Mouse (Mus musculus) CH12.LX (cell line): ENCODE results near the gene Slit2. TPM values are rescaled to one million over a fixed set of nuclear protein-coding genes. Genes with fewer than 3 reads are reported as not detected.

Source experiments
- DNase-seq: peaks from one replicate; pipeline ENCODE4 v3.0.0-alpha.2; 2013; ENCODE audit errors: extremely low read depth
- H3K27ac ChIP-seq: 2 replicates; pipeline ENCODE4 v1.5.1; 2012; ENCODE audit warnings: low read depth, mild to moderate bottlenecking, control low read depth, moderate library complexity; ENCODE audit not compliant: insufficient read depth
- H3K27me3 ChIP-seq: replicated peaks from 2 replicates; pipeline ENCODE3; 2012; ENCODE audit warnings: inconsistent platforms
- H3K36me3 ChIP-seq, 2 experiments: replicated peaks in 1 of 2; 2 replicates each; pipeline versions ENCODE3 to v1.6.1; 2012; ENCODE audit warnings: inconsistent platforms in 1 of 2, low read length in 1 of 2, mild to moderate bottlenecking in 1 of 2, mixed read lengths in 1 of 2, moderate library complexity in 1 of 2; ENCODE audit not compliant: control insufficient read depth in 1 of 2, insufficient read depth in 1 of 2
- H3K4me1 ChIP-seq, 2 experiments: 2 replicates each; pipeline ENCODE4 v1.6.1; 2012; ENCODE audit warnings: inconsistent platforms in 1 of 2, moderate library complexity in 1 of 2; ENCODE audit not compliant: insufficient read depth in 2 of 2, control insufficient read depth in 1 of 2
- H3K4me2 ChIP-seq: 2 replicates; pipeline ENCODE4 v1.6.1; 2012; ENCODE audit warnings: low read depth, mild to moderate bottlenecking, control low read depth; ENCODE audit not compliant: poor library complexity, insufficient read depth, severe bottlenecking
- H3K4me3 ChIP-seq, 3 experiments: fragments of 150-350 bp in 1 of 3; sonication (generic) in 1 of 3; replicated peaks in 1 of 3; 2 replicates each; pipeline versions ENCODE3 to v1.5.1; 2011 to 2012; ENCODE audit warnings: low read depth in 2 of 3, low read length in 2 of 3, mild to moderate bottlenecking in 2 of 3, moderate library complexity in 2 of 3, control low read depth in 1 of 3, improper control_type of control experiment in 1 of 3, inconsistent platforms in 1 of 3, mixed read lengths in 1 of 3; ENCODE audit not compliant: poor library complexity in 1 of 3
- H3K79me2 ChIP-seq: replicated peaks from 2 replicates; pipeline ENCODE4 v1.6.1; 2012; ENCODE audit warnings: mild to moderate bottlenecking, moderate library complexity; ENCODE audit not compliant: control insufficient read depth, poor library complexity, insufficient read depth, severe bottlenecking; ENCODE audit errors: extremely low read depth
- H3K9ac ChIP-seq: 2 replicates; pipeline ENCODE4 v1.6.1; 2012; ENCODE audit warnings: low read depth, mild to moderate bottlenecking, control low read depth, moderate library complexity; ENCODE audit not compliant: insufficient read depth
- H3K9me3 ChIP-seq: replicated peaks from 2 replicates; pipeline ENCODE3; 2012; ENCODE audit warnings: low read length, inconsistent platforms, mixed read lengths
- EP300 ChIP-seq: IDR thresholded peaks from 2 replicates; pipeline ENCODE4 v1.6.1; 2011; ENCODE audit warnings: low read length, improper control_type of control experiment
- HCFC1 ChIP-seq: IDR thresholded peaks from 2 replicates; pipeline ENCODE4 v1.6.1; 2012; ENCODE audit warnings: low read depth, mild to moderate bottlenecking, inconsistent platforms, low read length, improper control_type of control experiment
- MAZ ChIP-seq: IDR thresholded peaks from 2 replicates; pipeline ENCODE4 v1.6.1; 2012; ENCODE audit warnings: low read depth, mild to moderate bottlenecking, inconsistent platforms, low read length, improper control_type of control experiment, moderate library complexity
- TBP ChIP-seq: conservative IDR thresholded peaks from 2 replicates; pipeline ENCODE4 v1.6.1; 2011; ENCODE audit warnings: low read depth, low read length, improper control_type of control experiment
- ZNF384 ChIP-seq: IDR thresholded peaks from 2 replicates; pipeline ENCODE4 v1.6.1; 2012; ENCODE audit warnings: low read depth, low read length, improper control_type of control experiment, inconsistent platforms
- dilution Hi-C: fragments of 300-500 bp; cut with MboI; formaldehyde crosslinking; loops from 2 replicates; pipeline ENCODE4 v1.14.3; 2020; ENCODE audit warnings: low sequenced_read_pairs; ENCODE audit not compliant: extremely low pct_unique_long_range_greater_than_20kb, extremely low pct_ligation_motif_present
- in situ Hi-C: fragments of 300-500 bp; cut with MboI; formaldehyde crosslinking; loops from 3 replicates; pipeline ENCODE4 v1.14.3; 2019; ENCODE audit warnings: low sequenced_read_pairs, low pct_ligation_motif_present, low pct_unique_long_range_greater_than_20kb, mixed read lengths
- polyA plus RNA-seq: library from polyadenylated mRNA; unstranded; fragments of >175 nt; gene quantifications from 2 replicates; pipeline ENCODE4 v1.2.1, GENCODE M21; 2012; ENCODE audit warnings: low read depth; ENCODE audit not compliant: insufficient read length
- total RNA-seq, 2 experiments: library from RNA; depleted of rRNA; stranded (reverse); fragments of 300-350 nt in 1 of 2; fragments of >200 nt in 1 of 2; gene quantifications; 2 replicates each; pipeline ENCODE4 v1.2.3; 2012 to 2014

The Slit2 gene
- total and polyA plus RNA-seq, 3 experiments, result 0.04 to 0.20 (median 0.17) TPM

DNA sequence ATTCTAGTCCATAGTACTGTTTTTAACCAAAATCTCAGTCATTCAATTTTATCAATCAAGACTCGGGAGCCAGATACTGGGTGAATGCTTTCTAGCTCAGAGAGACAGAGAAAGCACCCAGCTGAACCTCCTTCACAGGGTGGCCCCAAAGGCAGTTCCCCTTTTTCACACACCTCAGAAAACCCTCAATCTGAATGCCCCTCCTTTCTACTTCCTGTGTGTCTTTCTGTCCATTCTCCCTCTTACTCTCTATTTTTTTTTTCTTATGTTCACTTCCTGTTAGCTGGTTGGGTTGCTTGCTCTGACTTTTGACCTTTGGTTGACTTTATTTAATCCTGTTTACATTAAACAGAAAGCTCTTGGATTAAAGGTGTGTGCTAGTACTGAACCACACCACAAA, 366.4 kb downstream of the Slit2 start:
- Histone ChIP-seq H3K36me3 (no peaks in the 10 kb centered on the region), H3K4me1 (peaks cover 2 to 15% of the 10 kb centered on the region in 2 experiments; a peak in 3 of 4 replicates), H3K27ac (no peak overlapping the region), H3K4me2 (no peak overlapping the region; the same call in 1 of the 2 replicates), H3K9ac (no peak overlapping the region), H3K27me3 (no peaks in the 10 kb centered on the region), H3K9me3 (no peaks in the 10 kb centered on the region)
- in situ Hi-C loops, result no loop called here
- 0 out of 2 replicates have a peak, but pooled peaks have one; percentile 40 for TF ChIP-seq TBP
- TF ChIP-seq EP300, result peak; percentile 30; the same call in 1 of the 2 replicates
- TF ChIP-seq HCFC1, result peak; percentile 12; the same call in 1 of the 2 replicates
- peak; percentile 80 for TF ChIP-seq ZNF384
- TF ChIP-seq MAZ, result no peak
- TF ChIP-seq, all 38 proteins: peak for 4
- no peak overlapping the region for H3K4me3 ChIP-seq
- dilution Hi-C loops, result no loop called here
- peak; percentile 57 for DNase-seq
- H3K79me2 ChIP-seq, result no peaks in the 10 kb centered on the region
